Mouse (Mus musculus): ENCODE results near the gene Arnt2.

Arnt2 gene

GRCm38 (mm10) chr7:84396581-84396980 is 13.4 kb downstream of the Arnt2 start:
- no peak for DNase-seq

DNA sequence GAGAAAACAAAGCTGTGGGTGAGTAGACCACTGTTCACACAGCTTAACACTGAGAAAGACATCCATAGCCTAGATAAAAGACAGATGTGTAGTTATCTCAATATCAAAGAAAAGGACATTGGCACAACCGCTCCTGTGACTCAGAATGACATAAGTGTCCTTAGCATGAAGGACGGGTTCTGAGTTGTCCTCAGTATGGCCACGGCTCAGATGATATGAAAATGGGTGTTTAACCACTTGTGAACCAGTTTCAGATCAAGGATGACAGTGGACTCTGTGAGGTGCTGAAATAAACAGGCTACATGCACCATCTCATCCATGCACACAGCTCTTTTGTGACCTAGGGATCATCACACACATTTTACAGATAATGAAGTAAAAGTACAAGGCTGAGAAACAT is 22.1 kb downstream of the Arnt2 start:
- DNase-seq: no peak

GRCm38 (mm10) chr7:84386472-84386871 is 23.5 kb downstream of the Arnt2 start:
- no peak for DNase-seq

GRCm38 (mm10) chr7:84384778-84385177 is 25.2 kb downstream of the Arnt2 start:
- no peak for DNase-seq

GRCm38 (mm10) chr7:84384086-84384485 is 25.9 kb downstream of the Arnt2 start:
- no peak for DNase-seq

DNA sequence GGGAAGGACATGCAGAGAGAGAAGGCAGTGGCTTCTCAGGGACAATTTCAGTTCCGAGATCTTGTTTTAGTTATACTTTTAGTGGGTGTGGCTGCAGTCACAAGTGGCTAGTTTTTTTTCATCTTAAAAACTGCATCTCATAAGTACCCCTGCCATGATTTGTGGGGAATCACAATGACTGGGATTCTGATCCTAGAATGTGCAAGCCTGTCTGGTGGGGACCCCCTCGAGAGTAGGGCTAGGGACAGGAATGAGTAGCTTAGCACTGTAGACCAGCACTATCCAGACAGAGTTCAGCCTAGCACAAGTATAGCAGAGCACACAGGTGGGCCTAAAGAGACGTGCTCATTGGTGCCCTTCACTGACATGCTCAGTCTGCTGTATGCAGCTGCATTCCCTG is 27.6 kb downstream of the Arnt2 start:
- no peak for DNase-seq

- DNase-seq: no peak
These were observed 29.2 kb downstream of the Arnt2 start for GRCm38 (mm10) chr7:84380810-84381209.

GRCm38 (mm10) chr7:84377330-84377729 is 32.6 kb downstream of the Arnt2 start:
- no peak for DNase-seq

- no peak for DNase-seq
These were observed 36.3 kb downstream of the Arnt2 start for GRCm38 (mm10) chr7:84373691-84374090.

- DNase-seq: no peak
These were observed 37.1 kb downstream of the Arnt2 start for GRCm38 (mm10) chr7:84372871-84373270.

GRCm38 (mm10) chr7:84372280-84372679 is 37.7 kb downstream of the Arnt2 start:
- no peak for DNase-seq

DNA sequence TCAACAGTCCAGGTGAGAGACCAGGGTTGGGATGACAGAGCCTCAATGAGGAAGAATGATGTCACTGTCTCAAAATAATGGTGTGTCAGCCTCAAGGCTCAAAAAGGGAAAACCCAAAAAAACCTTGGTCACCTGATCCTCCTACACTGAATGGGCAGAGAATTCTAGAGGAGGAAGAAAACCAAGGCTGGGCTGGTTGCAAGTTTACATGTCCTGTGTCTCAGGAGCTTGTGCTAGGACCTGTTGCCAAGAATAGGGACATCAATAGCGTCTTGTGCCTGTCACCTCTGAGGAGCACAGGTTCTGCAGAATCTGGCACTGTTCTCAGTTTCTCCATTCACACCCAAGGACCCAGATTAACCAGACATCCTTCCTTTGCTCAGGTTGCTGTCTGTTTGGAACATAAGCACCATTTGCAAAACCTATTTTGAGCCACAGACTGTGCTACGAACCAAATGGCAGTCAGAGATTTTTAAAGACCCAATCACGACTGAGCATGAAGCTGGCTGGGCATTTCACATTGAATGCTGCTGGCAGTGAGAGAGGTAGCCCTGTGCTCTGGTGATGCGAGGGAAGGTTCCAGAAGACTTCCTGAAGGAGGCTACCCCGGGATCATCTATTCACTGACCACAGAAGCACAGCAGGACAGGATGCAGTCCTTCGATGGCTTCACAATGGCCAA is 38.9 kb downstream of the Arnt2 start:
- DNase-seq: no peak

- DNase-seq: no peak
These were observed 43.7 kb downstream of the Arnt2 start for GRCm38 (mm10) chr7:84366251-84366650.

GRCm38 (mm10) chr7:84362711-84363110 is 47.3 kb downstream of the Arnt2 start:
- DNase-seq: no peak

DNA sequence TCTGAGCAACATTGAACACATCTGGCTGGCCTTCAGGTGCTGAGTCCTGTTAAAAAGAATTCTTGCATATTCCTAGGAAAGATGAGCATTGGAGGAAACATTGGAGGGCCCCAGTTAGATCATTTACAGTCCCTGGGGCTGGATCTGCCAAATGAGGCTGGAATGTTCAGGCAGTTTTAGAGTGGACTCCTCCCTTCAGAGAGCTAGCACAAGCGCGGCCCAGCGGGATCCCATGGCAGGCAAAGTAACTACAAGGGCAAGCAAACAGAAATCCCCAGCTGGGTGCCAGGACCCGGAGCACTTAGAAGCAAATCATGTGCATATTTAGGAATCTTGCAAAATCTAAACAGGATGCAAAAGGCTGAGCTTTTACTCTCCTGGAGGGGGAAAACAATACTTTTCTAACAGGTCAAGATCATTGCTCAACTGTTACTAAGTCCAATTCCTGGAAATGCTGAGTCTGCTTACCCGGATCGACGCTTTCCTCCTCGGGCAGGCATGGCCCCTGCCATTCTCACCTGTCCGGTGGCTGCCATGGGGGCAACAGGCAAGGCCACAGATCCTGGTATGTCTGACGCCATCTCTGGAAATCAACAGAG is 48.8 kb downstream of the Arnt2 start:
- no peak for DNase-seq

DNA sequence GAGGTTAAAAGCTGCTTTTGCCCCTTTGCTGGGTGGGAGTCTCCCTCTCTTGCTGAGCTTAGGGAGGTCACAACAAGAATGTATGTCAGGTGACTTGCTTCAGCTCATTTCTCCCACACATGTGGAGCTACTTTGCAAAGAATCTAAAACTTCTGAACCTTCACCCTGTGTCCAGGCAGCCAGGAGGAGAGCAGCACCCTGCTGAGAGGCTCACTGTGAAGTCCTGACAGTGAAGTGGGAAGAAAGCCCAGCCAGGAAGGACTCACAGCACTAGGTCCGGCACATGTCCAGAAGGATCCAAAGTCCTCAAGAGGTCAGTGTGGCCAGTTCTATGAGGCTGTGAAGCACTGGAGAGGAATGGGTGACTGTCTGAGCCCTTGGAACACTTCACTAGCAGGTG is 51.5 kb downstream of the Arnt2 start:
- no peak for DNase-seq

GRCm38 (mm10) chr7:84355619-84356570 is 54.1 kb downstream of the Arnt2 start:
- peak; percentile 54 for DNase-seq

- DNase-seq: no peak
These were observed 55.1 kb downstream of the Arnt2 start for GRCm38 (mm10) chr7:84354890-84355289.

- DNase-seq: no peak
These were observed 59.4 kb downstream of the Arnt2 start for GRCm38 (mm10) chr7:84350529-84350928.

DNA sequence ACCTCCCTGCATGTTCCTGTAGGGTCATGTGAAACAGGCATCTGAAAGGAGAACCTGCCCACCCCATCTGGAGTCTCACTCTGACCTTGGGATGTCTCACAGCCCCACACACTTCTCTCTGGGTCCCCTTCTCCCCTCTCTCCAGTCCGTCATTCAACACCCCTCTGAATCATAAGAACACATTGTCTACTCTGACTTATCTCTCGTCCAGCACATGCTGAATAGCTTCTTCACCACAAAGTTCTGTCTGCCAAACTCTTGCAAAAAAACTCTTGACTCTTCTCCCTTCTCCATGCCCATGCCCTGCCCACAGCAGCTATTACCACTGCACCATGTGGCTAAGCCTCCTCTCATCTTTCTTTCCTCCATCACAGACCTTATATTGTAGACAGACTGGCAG is 60.0 kb downstream of the Arnt2 start:
- DNase-seq: no peak

DNA sequence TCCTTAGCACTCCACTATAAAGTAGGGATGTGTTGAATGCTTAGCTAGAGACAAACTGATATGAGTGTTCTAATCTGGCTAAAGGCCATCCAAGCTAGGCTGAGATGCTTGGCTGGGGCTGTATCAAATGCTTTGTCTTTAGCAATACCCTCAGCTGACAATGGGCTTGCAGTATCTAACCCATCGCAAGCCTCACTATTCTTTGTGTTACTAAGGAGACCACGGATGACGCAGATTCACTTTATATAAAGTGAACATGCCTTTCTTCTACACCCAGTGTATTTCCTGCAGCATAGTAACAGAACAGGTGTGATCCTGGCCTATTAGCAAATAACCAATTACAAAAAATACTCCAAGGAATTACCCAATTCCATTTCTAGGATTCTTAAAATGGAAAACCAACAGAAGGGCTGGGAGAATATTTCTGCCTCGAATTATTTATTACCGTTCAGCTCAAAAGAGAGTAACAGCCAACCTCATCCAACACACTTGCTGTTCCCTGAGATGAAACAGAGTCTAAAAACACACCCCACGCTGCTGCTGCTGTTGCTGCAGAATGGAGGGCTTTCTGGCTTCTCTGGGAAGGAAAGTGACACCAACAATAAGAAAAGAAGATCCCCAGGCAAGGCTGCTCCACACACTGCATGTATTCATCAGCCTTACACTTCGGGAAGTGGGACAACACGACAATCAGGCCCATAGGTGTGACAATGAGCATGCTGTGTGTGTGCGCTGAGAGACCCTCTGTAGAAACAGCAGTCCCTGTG is 61.6 kb downstream of the Arnt2 start:
- DNase-seq: no peak

GRCm38 (mm10) chr7:84343160-84343559 is 66.8 kb downstream of the Arnt2 start:
- DNase-seq: no peak

GRCm38 (mm10) chr7:84341001-84341400 is 69.0 kb downstream of the Arnt2 start:
- no peak for DNase-seq
